Mouse (Mus musculus): ENCODE measurements around the gene Oaz2.

DNA sequence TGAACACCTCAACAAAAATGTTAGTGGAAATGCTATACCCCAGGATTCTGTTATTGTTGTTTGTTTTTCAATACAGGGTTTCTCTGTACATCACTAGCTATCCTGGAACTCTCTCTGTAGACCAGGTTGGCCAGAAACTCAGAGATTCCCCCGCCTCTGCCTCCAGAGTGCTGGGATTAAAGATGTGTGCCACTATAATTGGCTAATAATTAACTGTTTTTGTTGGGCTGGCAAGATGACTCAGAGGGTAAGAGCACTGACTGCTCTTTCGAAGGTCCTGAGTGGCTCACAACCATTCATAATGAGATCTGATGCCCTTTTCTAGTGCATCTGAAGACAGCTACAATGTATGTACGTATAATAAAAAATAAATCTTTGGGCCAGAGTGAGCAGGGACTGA is 67.1 kb downstream of the Oaz2 start:
- TF ChIP-seq POLR2A (IDR thresholded peaks at IDR 0.05; ENCODE audit: insufficient read length, low read depth) (no peak), MYOG (IDR thresholded peaks at IDR 0.05; ENCODE audit: control insufficient read depth in 1 of 3, insufficient read depth in 1 of 3, insufficient read length in 2 of 3, low read depth in 2 of 3) (no peak), E2F4 (IDR thresholded peaks at IDR 0.05; ENCODE audit: insufficient read depth) (no peak), MYOD1 (IDR thresholded peaks at IDR 0.05; ENCODE audit: control insufficient read depth in 1 of 3, insufficient read length in 2 of 3, low read depth in 2 of 3) (no peak), TCF12 (IDR thresholded peaks at IDR 0.05; ENCODE audit: insufficient read depth, poor library complexity, severe bottlenecking) (no peak), USF1 (IDR thresholded peaks at IDR 0.05; ENCODE audit: low read depth) (no peak), POLR2AphosphoS2 (IDR thresholded peaks at IDR 0.05; ENCODE audit: insufficient read length, low read depth) (no peak), MAX (IDR thresholded peaks at IDR 0.05; ENCODE audit: low read depth) (no peak), SRF (IDR thresholded peaks at IDR 0.05; ENCODE audit: control insufficient read depth, insufficient read length, low read depth) (no peak), TCF3 (IDR thresholded peaks at IDR 0.05; ENCODE audit: insufficient read length, low read depth) (no peak), CEBPB (IDR thresholded peaks at IDR 0.05; ENCODE audit: insufficient read depth, poor library complexity, severe bottlenecking) (no peak)
